Mouse (Mus musculus) brain, embryonic 14.5 days (tissue): ENCODE results near the gene Mtm1.

Experiments
- CTCF ChIP-seq: fragments of 200-500 bp; IDR thresholded peaks from 2 replicates; pipeline ENCODE4 v1.5.1; 2012; ENCODE audit warnings: inconsistent platforms, mild to moderate bottlenecking, moderate library complexity, borderline replicate concordance; ENCODE audit not compliant: insufficient read depth, insufficient read length; ENCODE audit errors: extremely low read depth
- POLR2A ChIP-seq: fragments of 200-500 bp; IDR thresholded peaks from 2 replicates; pipeline ENCODE4 v1.6.1; 2012; ENCODE audit warnings: mild to moderate bottlenecking, inconsistent platforms, borderline replicate concordance; ENCODE audit not compliant: poor library complexity, insufficient read depth, insufficient read length, severe bottlenecking; ENCODE audit errors: extremely low read depth

- no peak for TF ChIP-seq CTCF
- TF ChIP-seq POLR2A = no peak
These were observed 76.5 kb downstream of the Mtm1 start for GRCm38 (mm10) chrX:71287088-71287487.
